Comparison of ENCODE assay signal across 16 mouse cellular contexts in genomic region chr3:92752238-92752637, GRCm38 (mm10). TPM values are rescaled to one million over a fixed set of nuclear protein-coding genes. Genes with fewer than 3 reads are reported as not detected.
DNase-seq lines count a peak whose midpoint lies in the region.
"Had no signal": no experiment of that assay in that cellular context is flagged by ENCODE, and none has a peak within 500 bp of the region (broad histone marks: within the 10 kb centered on the region; RNA-seq: fewer than 3 reads in every experiment).

Lce1g (minus strand) TSS chr3:92752338.

- DNase-seq in 3134 (ENCODE audit: extremely low read depth, insufficient read length, low spot score), result peak; percentile 46
- peak; percentile 29 for DNase-seq in 3T3-L1 (ENCODE audit: low read depth, low spot score)
- peak; percentile 26 for DNase-seq in Muller cell, postnatal 12 days (ENCODE audit: inconsistent ontology term)
- DNase-seq in adrenal gland, adult 8-10 months, result no peak
- no peak for DNase-seq in urinary bladder, adult 18-20 months (ENCODE audit: low spot score in 2 of 2)
- DNase-seq in spleen, postnatal 36 days (ENCODE audit: low spot score in 2 of 2), result no peak
- DNase-seq: adrenal gland, adult 2 months; adrenal gland, postnatal 14 days; adrenal gland, postnatal 36 days; cerebellum, adult 11-12 months; cerebellum, adult 2 months; cerebellum, adult 9-10 months; cerebellum, postnatal 10 days; cerebellum, postnatal 25 days had no signal

RNA-seq across cellular contexts. Expression of gene Lce1g, which starts in this region (rescaled TPM):
- not detected for total RNA-seq in adrenal gland, adult 8-10 months (2022)
- total RNA-seq: adrenal gland, adult 2 months; adrenal gland, postnatal 14 days; adrenal gland, postnatal 36 days; CH12.LX; G1E had no signal

Comparison
In these comparisons a context has a peak if more than half of its experiments do, and no peak if none do; other contexts are left out.
1. DNase-seq: peak in 3134 (single experiment), 3T3-L1 (single experiment) and Muller cell, postnatal 12 days (single experiment); none in adrenal gland, adult 8-10 months (single experiment), urinary bladder, adult 18-20 months (0 of 2) and spleen, postnatal 36 days (0 of 2).